Mouse (Mus musculus) layer of hippocampus, adult 8-10 months (tissue): ENCODE results near the gene Gm2696. TPM values are rescaled to one million over a fixed set of nuclear protein-coding genes. Genes with fewer than 3 reads are reported as not detected.
"Not testable (repeated sequence)": the region's sequence is repeated elsewhere in the genome, so short reads cannot be mapped to it uniquely, and the experiment has no call there.

Experiments
- DNase-seq, 2 experiments: peaks; one replicate each; pipeline ENCODE4 v3.0.0; 2022; ENCODE audit warnings: low spot score in 2 of 2
- total RNA-seq, 4 experiments: library from RNA; stranded (reverse); gene quantifications; 2 replicates each; pipeline ENCODE4 v1.2.4; 2022

Gene Gm2696
- total RNA-seq, result not detected

DNA sequence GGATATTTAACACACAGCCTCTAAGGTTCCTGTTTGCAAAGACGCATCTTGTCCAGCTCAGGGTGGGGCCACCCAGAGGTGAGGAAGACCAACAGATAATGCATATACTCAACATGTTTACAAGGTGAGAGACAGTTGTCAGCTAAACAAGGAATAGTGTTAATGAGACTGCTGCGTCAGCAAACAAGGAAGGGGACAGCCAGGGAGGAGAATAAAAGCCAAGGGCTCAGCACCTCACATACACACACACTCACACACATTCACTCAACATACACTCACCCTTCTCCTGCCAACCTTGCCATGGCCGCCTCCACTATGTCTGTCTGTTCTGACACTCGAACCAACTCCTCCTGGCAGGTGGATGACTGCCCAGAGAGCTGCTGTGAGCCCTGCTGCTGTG lies at the start of gene Gm2696:
Gm2696 (plus strand) TSS at position 301 of the 400 bp plus-strand sequence.
- no peak for DNase-seq

DNA sequence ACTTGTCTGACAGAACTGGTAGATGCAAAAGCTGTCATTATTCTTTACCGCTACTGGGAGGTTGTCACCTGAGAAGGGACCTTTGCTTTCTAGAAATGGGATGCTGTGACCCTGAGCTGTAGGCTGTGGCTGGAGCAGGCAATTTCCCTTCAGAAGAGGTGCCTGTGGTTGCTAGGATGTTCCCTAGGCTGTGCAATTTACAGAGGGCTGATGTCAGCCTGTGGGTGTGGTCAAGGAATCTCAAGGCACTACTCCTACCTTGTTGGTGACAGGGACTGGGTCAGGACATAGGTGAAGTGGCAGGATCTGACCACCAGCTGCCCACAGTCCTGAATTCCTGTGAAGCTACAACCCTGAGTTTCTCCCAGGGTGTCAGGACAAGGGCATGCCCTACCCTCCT lies 44.8 kb upstream of the Gm2696 start:
- DNase-seq, result no peak

DNA sequence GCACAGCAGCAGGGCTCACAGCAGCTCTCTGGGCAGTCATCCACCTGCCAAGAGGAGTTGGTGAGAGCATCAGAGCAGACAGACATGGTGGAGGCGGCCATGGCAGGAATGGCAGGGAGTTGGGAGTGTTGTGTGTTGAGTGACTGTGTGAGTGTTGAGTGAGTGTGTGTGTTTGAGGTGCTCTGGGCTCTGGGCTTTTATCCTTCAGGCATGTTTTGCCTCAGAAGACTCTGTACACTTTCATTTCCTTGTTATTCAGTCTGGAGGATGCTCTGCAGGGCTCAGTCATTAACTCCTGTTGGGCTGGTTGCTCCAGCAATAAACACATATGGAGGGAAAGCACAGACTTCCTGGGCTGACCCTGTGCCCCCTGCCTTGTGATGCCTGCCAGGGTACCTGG lies 43.3 kb upstream of the Gm2696 start, which contains the start of gene Gm3238:
Gm3238 (minus strand) TSS at position 101 of the 400 bp plus-strand sequence.
- DNase-seq, result not testable (repeated sequence)

DNA sequence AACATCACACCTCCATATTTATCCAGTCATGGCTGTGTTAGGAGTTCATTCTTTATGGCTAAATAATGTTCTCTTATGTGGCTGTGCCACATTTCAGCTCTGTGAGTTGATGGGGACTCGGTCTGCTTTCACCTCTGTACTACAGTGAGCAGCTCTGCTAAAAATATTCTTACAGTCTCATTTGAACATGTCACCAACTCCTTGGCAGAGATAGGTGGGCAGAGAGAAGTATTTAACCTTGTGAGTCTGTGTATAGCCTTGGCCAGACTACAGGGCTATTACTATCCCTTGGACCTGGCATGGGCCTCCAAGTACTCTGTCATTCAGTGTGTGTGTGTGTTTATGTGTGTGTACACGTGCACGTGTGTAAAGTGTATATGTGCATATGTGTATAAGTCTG lies 42.3 kb upstream of the Gm2696 start:
- not testable (repeated sequence) for DNase-seq

DNA sequence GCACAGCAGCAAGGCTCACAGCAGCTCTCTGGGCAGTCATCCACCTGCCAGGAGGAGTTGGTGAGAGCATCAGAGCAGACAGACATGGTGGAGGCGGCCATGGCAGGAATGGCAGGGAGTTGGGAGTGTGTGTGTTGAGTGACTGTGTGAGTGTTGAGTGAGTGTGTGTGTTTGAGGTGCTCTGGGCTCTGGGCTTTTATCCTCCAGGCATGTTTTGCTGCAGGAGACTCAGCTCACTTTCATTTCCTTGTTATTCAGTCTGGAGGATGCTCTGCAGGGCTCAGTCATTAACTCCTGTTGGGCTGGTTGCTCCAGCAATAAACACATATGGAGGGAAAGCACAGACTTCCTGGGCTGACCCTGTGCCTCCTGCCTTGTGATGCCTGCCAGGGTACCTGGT lies 37.6 kb upstream of the Gm2696 start, which contains the start of gene Gm7138:
Gm7138 (minus strand) TSS at position 101 of the 400 bp plus-strand sequence.
- not testable (repeated sequence) for DNase-seq

GRCm38 (mm10) chr10:77782442-77782841 lies 32.0 kb upstream of the Gm2696 start, which contains the start of gene Gm3250:
Gene Gm3250, minus strand, starts transcription at chr10:77782542.
- DNase-seq, result not testable (repeated sequence)

GRCm38 (mm10) chr10:77783396-77783795 lies 31.1 kb upstream of the Gm2696 start:
- DNase-seq, result not testable (repeated sequence)

- DNase-seq, result not testable (repeated sequence)
These were observed 26.6 kb upstream of the Gm2696 start, which contains the start of gene Gm7137 for GRCm38 (mm10) chr10:77787876-77788275. Gene Gm7137, minus strand, starts transcription at chr10:77788200.

GRCm38 (mm10) chr10:77788621-77789020 lies 25.9 kb upstream of the Gm2696 start:
- DNase-seq, result no peak

- no peak for DNase-seq
These were observed 19.5 kb upstream of the Gm2696 start, which contains the start of gene Gm9639 for GRCm38 (mm10) chr10:77794976-77795375. Gene Gm9639, minus strand, starts transcription at chr10:77795076.

GRCm38 (mm10) chr10:77797677-77798076 lies 16.8 kb upstream of the Gm2696 start:
- DNase-seq, result no peak

- not testable (repeated sequence) for DNase-seq
These were observed 16.1 kb upstream of the Gm2696 start for GRCm38 (mm10) chr10:77798164-77798920.

DNA sequence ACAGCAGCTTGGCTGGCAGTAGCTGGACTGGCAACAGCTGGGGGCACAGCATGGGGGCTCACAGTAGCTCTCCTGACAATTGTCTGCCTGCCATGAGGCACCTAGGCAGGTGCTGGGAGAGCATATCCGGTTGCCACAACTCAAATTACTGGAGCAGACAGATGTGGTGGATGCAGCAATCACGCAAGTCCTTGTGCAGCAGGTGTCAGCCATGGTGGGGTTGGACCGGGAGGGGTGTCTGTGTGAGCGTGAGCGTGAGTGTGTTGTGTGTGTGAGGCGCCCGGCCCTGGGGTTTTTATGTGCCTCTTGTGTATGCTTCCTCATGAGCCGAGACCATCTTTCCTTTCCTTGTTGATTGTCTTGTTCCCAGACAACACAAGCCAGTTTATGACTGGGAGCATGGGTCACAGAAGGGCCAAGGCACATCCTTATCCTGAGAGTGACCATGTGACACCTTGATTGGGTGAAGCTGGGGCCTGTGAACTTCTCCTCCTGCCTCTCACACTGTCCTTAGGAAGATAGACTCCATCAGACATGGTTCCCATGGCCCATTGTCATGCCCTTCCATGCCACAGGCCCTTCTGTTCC lies 15.5 kb upstream of the Gm2696 start, which contains the start of gene Gm19668:
Gm19668 (minus strand) TSS at position 213 of the 588 bp plus-strand sequence.
- no peak for DNase-seq

DNA sequence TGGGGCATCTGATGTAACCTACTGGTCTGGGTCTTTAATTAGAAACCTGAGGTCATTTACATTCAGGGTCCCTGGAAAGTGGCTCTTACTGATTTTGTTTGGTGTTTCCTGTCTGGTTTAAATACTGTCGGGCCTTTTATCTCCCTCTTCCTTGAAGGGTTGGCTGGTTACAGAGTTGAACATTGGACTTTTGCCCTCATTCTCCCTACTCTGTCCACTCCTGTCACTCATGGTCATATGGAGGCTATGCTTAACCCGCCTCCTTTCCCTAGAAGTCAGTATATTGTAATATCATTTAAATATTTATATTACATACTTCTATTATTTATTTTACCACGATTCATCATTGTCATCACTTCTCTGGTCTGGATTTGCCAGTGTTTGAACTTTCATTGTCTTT lies 10.4 kb upstream of the Gm2696 start:
- no peak for DNase-seq

DNA sequence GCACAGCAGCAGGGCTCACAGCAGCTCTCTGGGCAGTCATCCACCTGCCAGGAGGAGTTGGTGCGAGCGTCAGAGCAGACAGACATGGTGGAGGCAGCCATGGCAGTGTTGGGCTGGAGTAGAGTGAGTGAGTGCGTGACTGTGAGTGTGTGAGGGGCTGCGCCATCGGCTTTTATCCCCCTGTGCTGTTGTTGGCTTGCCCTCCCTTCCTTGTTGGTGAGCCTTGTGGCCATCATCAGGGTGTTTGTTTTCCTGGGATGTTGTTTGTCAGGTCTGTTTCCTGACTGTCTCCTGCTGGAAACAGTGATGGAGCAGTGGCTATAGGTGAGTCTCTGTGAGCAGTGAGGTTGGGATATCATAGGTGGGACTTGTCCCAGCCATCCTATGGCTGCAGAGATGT lies 2.7 kb upstream of the Gm2696 start, which contains the start of gene Gm9507:
Gm9507 (minus strand) TSS at position 101 of the 400 bp plus-strand sequence.
- DNase-seq, result no peak

GRCm38 (mm10) chr10:77815514-77815913 lies 1.0 kb downstream of the Gm2696 start:
- DNase-seq, result no peak

DNA sequence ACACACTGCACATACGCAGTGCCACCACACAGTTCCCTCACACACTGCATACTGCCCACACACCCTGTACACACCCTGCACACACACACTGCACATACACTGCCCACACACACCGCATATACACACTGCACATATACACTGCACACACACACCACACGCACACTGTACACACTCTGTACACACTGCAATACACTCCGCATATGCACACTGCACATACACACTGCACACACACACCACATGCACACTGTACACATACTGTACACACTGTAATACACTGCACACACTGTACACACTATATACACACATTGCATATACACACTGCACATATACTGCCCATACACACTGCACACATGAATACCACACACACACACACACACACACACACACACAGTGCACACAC lies 4.0 kb downstream of the Gm2696 start:
- no peak for DNase-seq

GRCm38 (mm10) chr10:77819203-77819602 lies 4.7 kb downstream of the Gm2696 start:
- no peak for DNase-seq

DNA sequence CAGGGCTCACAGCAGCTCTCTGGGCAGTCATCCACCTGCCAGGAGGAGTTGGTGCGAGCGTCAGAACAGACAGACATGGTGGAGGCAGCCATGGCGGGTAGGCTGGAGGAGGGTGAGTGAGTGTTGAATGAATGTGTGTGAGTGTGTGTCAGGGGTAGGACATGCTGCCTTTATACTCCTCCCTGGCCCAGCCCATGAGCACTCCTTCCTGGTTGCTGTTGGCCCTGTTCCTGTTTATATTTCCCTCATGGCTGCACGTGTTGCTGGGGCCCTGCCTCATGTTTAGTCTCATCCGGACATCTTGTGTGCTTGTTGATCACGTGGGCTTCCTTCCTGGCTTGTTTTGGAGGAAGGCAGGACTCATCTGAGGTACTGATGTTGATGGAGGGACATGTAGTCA lies 12.5 kb downstream of the Gm2696 start, which contains the start of gene Krtap10-4:
Krtap10-4 (minus strand) TSS at position 145 of the 400 bp plus-strand sequence.
- no peak for DNase-seq

DNA sequence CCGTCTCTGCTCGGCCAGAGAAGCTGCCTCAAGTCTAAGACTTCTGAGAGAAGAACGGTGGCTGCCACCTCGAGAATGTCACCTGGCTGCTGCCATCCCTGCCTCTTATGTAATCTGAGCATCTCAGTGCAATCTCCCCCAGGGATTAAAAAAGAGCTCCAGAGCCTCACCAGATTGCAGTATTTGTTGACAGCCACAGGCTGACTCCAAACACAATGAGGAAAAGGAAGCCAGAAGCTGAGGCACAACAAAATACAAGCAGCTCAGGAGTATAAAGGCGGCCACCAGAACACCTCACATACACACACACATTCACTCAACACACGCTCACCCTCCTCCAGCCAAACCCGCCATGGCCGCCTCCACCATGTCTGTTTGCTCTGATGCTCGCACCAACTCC lies 21.2 kb downstream of the Gm2696 start, which contains the start of gene Krtap10-10:
Krtap10-10 (plus strand) TSS at position 301 of the 400 bp plus-strand sequence.
- no peak for DNase-seq

GRCm38 (mm10) chr10:77839006-77839405 lies 24.5 kb downstream of the Gm2696 start:
- no peak for DNase-seq

DNA sequence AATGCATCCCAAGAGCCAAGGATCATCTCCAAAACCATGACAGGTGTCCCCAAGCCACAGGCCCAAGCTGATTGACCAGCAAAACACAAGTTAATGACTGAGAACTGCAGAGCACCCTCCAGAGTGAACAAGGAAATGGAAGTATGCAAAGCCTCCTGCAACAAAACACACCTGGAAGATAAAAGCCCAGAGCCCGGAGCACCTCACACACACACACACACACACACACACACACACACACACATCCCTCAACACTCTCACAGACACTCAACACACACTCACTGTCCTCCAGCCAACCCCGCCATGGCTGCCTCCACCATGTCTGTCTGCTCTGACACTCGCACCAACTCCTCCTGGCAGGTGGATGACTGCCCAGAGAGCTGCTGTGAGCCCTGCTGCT lies 32.0 kb downstream of the Gm2696 start, which contains the start of gene Gm36176:
Gm36176 (plus strand) TSS at position 301 of the 400 bp plus-strand sequence.
- no peak for DNase-seq
